Mouse (Mus musculus) frontal cortex, postnatal 36 days (tissue): ENCODE results near the gene Ctla4.

Source experiments
- DNase-seq, 2 experiments: peaks; one replicate each; pipeline ENCODE4 v3.0.0; 2022; ENCODE audit warnings: low spot score in 2 of 2

Ctla4 gene

GRCm38 (mm10) chr1:60865167-60865566 is 21.6 kb upstream of the Ctla4 start:
- DNase-seq = no peak

GRCm38 (mm10) chr1:60866043-60866442 is 20.8 kb upstream of the Ctla4 start:
- DNase-seq = no peak

GRCm38 (mm10) chr1:60868333-60869277 is 18.2 kb upstream of the Ctla4 start:
- DNase-seq = peak; percentile 23 to 62

GRCm38 (mm10) chr1:60875267-60875666 is 11.5 kb upstream of the Ctla4 start:
- DNase-seq = no peak

GRCm38 (mm10) chr1:60880116-60880867 is 6.5 kb upstream of the Ctla4 start:
- DNase-seq = no peak

GRCm38 (mm10) chr1:60882792-60883191 is 4.0 kb upstream of the Ctla4 start:
- DNase-seq = no peak

- no peak for DNase-seq
Measured at GRCm38 (mm10) chr1:60883279-60883678, 3.5 kb upstream of the Ctla4 start.

- DNase-seq = no peak
Measured at GRCm38 (mm10) chr1:60884611-60885010, 2.2 kb upstream of the Ctla4 start.

- DNase-seq = peak in 1 of 2 experiments; percentile 26
Measured at GRCm38 (mm10) chr1:60898127-60898932, 11.5 kb downstream of the Ctla4 start.

- no peak for DNase-seq
Measured at GRCm38 (mm10) chr1:60898933-60899210, 12.1 kb downstream of the Ctla4 start.

GRCm38 (mm10) chr1:60899244-60899643 is 12.4 kb downstream of the Ctla4 start:
- no peak for DNase-seq

GRCm38 (mm10) chr1:60902547-60902946 is 15.7 kb downstream of the Ctla4 start:
- no peak for DNase-seq

GRCm38 (mm10) chr1:60903126-60903525 is 16.3 kb downstream of the Ctla4 start:
- no peak for DNase-seq

- DNase-seq = no peak
Measured at GRCm38 (mm10) chr1:60904456-60904978, 17.7 kb downstream of the Ctla4 start.

GRCm38 (mm10) chr1:60907466-60907865 is 20.7 kb downstream of the Ctla4 start:
- no peak for DNase-seq

- no peak for DNase-seq
Measured at GRCm38 (mm10) chr1:60908751-60909161, 22.0 kb downstream of the Ctla4 start.

- no peak for DNase-seq
Measured at GRCm38 (mm10) chr1:60909746-60910145, 22.9 kb downstream of the Ctla4 start.

- no peak for DNase-seq
Measured at GRCm38 (mm10) chr1:60910796-60911195, 24.0 kb downstream of the Ctla4 start.

- no peak for DNase-seq
Measured at GRCm38 (mm10) chr1:60911631-60912030, 24.8 kb downstream of the Ctla4 start.

- no peak for DNase-seq
Measured at GRCm38 (mm10) chr1:60913305-60913704, 26.5 kb downstream of the Ctla4 start.

- no peak for DNase-seq
Measured at GRCm38 (mm10) chr1:60916281-60916781, 29.5 kb downstream of the Ctla4 start.
